Mouse (Mus musculus): ENCODE data around the gene Erbb4.

GRCm38 (mm10) chr1:68979251-68979650 lies 128.6 kb downstream of the Erbb4 start:
- TF ChIP-seq POLR2A (IDR thresholded peaks at IDR 0.05; ENCODE audit: extremely low read depth, insufficient read depth, low read length) = no peak
- no peak for TF ChIP-seq CTCF (IDR thresholded peaks at IDR 0.05; ENCODE audit: low read depth, low read length)

Data from liver, adult 2 months (tissue).